Comparison of ENCODE assay signal across 14 mouse cellular contexts in the genomic region with DNA sequence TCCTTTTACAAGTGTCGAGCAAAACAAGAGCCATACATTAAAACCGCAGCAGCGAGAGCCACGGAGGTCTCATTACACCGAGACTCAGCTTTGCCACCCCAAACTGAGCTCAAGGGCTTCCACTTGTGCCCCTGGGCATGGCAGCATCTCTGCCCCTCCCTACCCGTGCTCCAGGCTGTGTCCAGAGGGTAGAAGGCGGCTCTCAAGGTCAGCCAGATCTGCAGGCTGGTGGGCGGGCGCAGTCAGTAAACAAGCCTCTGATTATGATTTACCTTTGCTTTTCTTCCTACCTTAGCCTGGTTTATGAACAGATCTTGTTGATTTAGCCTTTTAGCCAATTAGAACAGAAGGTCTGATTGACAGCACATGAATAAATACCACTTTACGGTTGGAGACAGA.
A peak's percentile ranks its signal among the peaks of the same experiment; 100 is the strongest.
DNase-seq lines count a peak whose midpoint lies in the region; ATAC-seq and TF ChIP-seq lines count a peak whose summit lies in the region.
"Had no signal": no experiment of that assay in that cellular context is flagged by ENCODE, and none has a peak within 500 bp of the region (broad histone marks: within the 10 kb centered on the region; RNA-seq: fewer than 3 reads in every experiment).

No protein-coding gene starts in this region.

- H3K4me2 ChIP-seq in midbrain, embryonic 13.5 days (replicated peaks), result no peak overlapping the region
- no peak overlapping the region for H3K4me2 ChIP-seq in midbrain, postnatal 0 days (ENCODE audit: low read depth, low read length, poor library complexity, severe bottlenecking)
- H3K4me2 ChIP-seq in stomach, embryonic 16.5 days (ENCODE audit: low read depth, low read length), result no peak overlapping the region
- H3K4me2 ChIP-seq in forebrain, embryonic 14.5 days (ENCODE audit: low read length), result no peak overlapping the region
- H3K4me2 ChIP-seq: forebrain, embryonic 15.5 days; limb, embryonic 15.5 days; midbrain, embryonic 15.5 days had no signal

- intact Hi-C loops in heart, adult 2 months (cut with DNase I), result no loop called here
- intact Hi-C loops in heart, postnatal 10 days (cut with DNase I), result no loop called here

- no peak for TF ChIP-seq EP300 in heart, adult 2 months (IDR thresholded peaks at IDR 0.05; ENCODE audit: insufficient read depth, low read depth, low read length)

- no peaks in the 10 kb centered on the region for H3K27me3 ChIP-seq in heart, adult 2 months (ENCODE audit: control insufficient read depth, insufficient read depth, low read length)
- no peaks in the 10 kb centered on the region for H3K27me3 ChIP-seq in midbrain, embryonic 13.5 days
- no peaks in the 10 kb centered on the region for H3K27me3 ChIP-seq in midbrain, postnatal 0 days (ENCODE audit: insufficient read depth, low read length)
- no peaks in the 10 kb centered on the region for H3K27me3 ChIP-seq in stomach, embryonic 16.5 days (ENCODE audit: control insufficient read depth, insufficient read depth, low read length)
- H3K27me3 ChIP-seq in forebrain, embryonic 14.5 days (replicated peaks; ENCODE audit: control insufficient read depth, insufficient read depth, low read length), result no peaks in the 10 kb centered on the region
- H3K27me3 ChIP-seq: forebrain, embryonic 15.5 days; limb, embryonic 15.5 days; midbrain, embryonic 15.5 days had no signal

- H3K9me3 ChIP-seq in midbrain, embryonic 13.5 days, result no peaks in the 10 kb centered on the region
- no peaks in the 10 kb centered on the region for H3K9me3 ChIP-seq in midbrain, postnatal 0 days (ENCODE audit: low read length)
- H3K9me3 ChIP-seq in stomach, embryonic 16.5 days (replicated peaks; ENCODE audit: control insufficient read depth, low read length), result no peaks in the 10 kb centered on the region
- H3K9me3 ChIP-seq in forebrain, embryonic 14.5 days (replicated peaks; ENCODE audit: control insufficient read depth, low read length), result no peaks in the 10 kb centered on the region
- H3K9me3 ChIP-seq: forebrain, embryonic 15.5 days; limb, embryonic 15.5 days; midbrain, embryonic 15.5 days had no signal

- H3K79me2 ChIP-seq in heart, adult 2 months (replicated peaks; ENCODE audit: control insufficient read depth, insufficient read depth, low read length), result no peaks in the 10 kb centered on the region

- no peak for TF ChIP-seq CTCF in heart, adult 2 months (IDR thresholded peaks at IDR 0.05)
- TF ChIP-seq CTCF in midbrain, postnatal 0 days (IDR thresholded peaks at IDR 0.05), result no peak

- peaks cover 4% of the 10 kb centered on the region for H3K4me1 ChIP-seq in heart, adult 2 months (ENCODE audit: control insufficient read depth, insufficient read depth, low read length)
- H3K4me1 ChIP-seq in midbrain, embryonic 13.5 days (replicated peaks), result peaks cover 61% of the 10 kb centered on the region
- H3K4me1 ChIP-seq in midbrain, postnatal 0 days (ENCODE audit: insufficient read depth, low read length), result peaks cover 13% of the 10 kb centered on the region
- H3K4me1 ChIP-seq in stomach, embryonic 16.5 days (ENCODE audit: control insufficient read depth, insufficient read depth, low read length), result peaks cover 32% of the 10 kb centered on the region
- H3K4me1 ChIP-seq in forebrain, embryonic 14.5 days (ENCODE audit: control insufficient read depth, insufficient read depth, low read length), result peaks cover 16% of the 10 kb centered on the region

- no peak overlapping the region for H3K9ac ChIP-seq in heart, adult 2 months (ENCODE audit: low read depth, low read length)
- no peak overlapping the region for H3K9ac ChIP-seq in midbrain, embryonic 13.5 days (replicated peaks)
- H3K9ac ChIP-seq in midbrain, postnatal 0 days (replicated peaks; ENCODE audit: low read length, poor library complexity, severe bottlenecking), result no peak overlapping the region
- no peak overlapping the region for H3K9ac ChIP-seq in stomach, embryonic 16.5 days (ENCODE audit: low read length)
- H3K9ac ChIP-seq in forebrain, embryonic 14.5 days (ENCODE audit: low read length), result no peak overlapping the region
- H3K9ac ChIP-seq: forebrain, embryonic 15.5 days; limb, embryonic 15.5 days; midbrain, embryonic 15.5 days had no signal

- ATAC-seq in midbrain, embryonic 13.5 days, result no peak; the same call in 1 of the 2 replicates
- no peak for ATAC-seq in midbrain, postnatal 0 days (ENCODE audit: low FRiP score)
- ATAC-seq in stomach, embryonic 16.5 days (ENCODE audit: insufficient read depth, low FRiP score), result peak; percentile 44; the same call in 1 of the 2 replicates
- ATAC-seq in forebrain, embryonic 14.5 days, result no peak
- ATAC-seq: forebrain, embryonic 15.5 days; midbrain, embryonic 15.5 days had no signal

- WGBS in heart, adult 2 months, result 80% methylated on average over 10 of the region's 10 CpGs
- 75% methylated on average over 10 of the region's 10 CpGs for WGBS in midbrain, embryonic 13.5 days
- 64% methylated on average over 10 of the region's 10 CpGs for WGBS in midbrain, postnatal 0 days
- WGBS in stomach, embryonic 16.5 days, result 44% methylated on average over 10 of the region's 10 CpGs
- 72% methylated on average over 10 of the region's 10 CpGs for WGBS in forebrain, embryonic 14.5 days

- TF ChIP-seq POLR2A in heart, adult 2 months (IDR thresholded peaks at IDR 0.05; ENCODE audit: insufficient read depth, low read depth, low read length), result no peak

- no peak overlapping the region for H3K4me3 ChIP-seq in heart, adult 2 months
- H3K4me3 ChIP-seq in midbrain, embryonic 13.5 days (replicated peaks), result no peak overlapping the region
- no peak overlapping the region for H3K4me3 ChIP-seq in midbrain, postnatal 0 days (ENCODE audit: low read depth, low read length)
- no peak overlapping the region for H3K4me3 ChIP-seq in stomach, embryonic 16.5 days (replicated peaks; ENCODE audit: low read length)
- H3K4me3 ChIP-seq in forebrain, embryonic 14.5 days (ENCODE audit: low read depth, low read length), result no peak overlapping the region
- H3K4me3 ChIP-seq: forebrain, embryonic 15.5 days; limb, embryonic 15.5 days; midbrain, embryonic 15.5 days had no signal

- H3K36me3 ChIP-seq in heart, adult 2 months (ENCODE audit: control insufficient read depth, insufficient read depth, low read length), result no peaks in the 10 kb centered on the region
- no peaks in the 10 kb centered on the region for H3K36me3 ChIP-seq in midbrain, embryonic 13.5 days
- no peaks in the 10 kb centered on the region for H3K36me3 ChIP-seq in midbrain, postnatal 0 days (ENCODE audit: insufficient read depth, low read length)
- H3K36me3 ChIP-seq in stomach, embryonic 16.5 days (ENCODE audit: control insufficient read depth, insufficient read depth, low read length), result no peaks in the 10 kb centered on the region
- no peaks in the 10 kb centered on the region for H3K36me3 ChIP-seq in forebrain, embryonic 14.5 days (ENCODE audit: control insufficient read depth, insufficient read depth, low read length)
- H3K36me3 ChIP-seq: forebrain, embryonic 15.5 days; limb, embryonic 15.5 days; midbrain, embryonic 15.5 days had no signal

- peak in 1 of 2 experiments; percentile 51 for DNase-seq in heart, adult 2 months
- no peak for DNase-seq in heart, adult 8-10 months (ENCODE audit: low spot score)
- no peak for DNase-seq in midbrain, postnatal 0 days (ENCODE audit: low spot score)
- DNase-seq in heart, postnatal 10 days, result peak; percentile 55 to 60
- DNase-seq in forebrain, embryonic 14.5 days (ENCODE audit: low spot score), result no peak
- no peak for DNase-seq in thymus, postnatal 10 days (ENCODE audit: low spot score in 2 of 2)
- DNase-seq: cerebellum, adult 9-11 months; lung, postnatal 10 days; thymus, adult 2 months had no signal

- H3K27ac ChIP-seq in heart, adult 2 months, result peak overlapping the region; percentile 75
- peak overlapping the region; percentile 66 for H3K27ac ChIP-seq in midbrain, embryonic 13.5 days
- no peak overlapping the region for H3K27ac ChIP-seq in midbrain, postnatal 0 days (ENCODE audit: low read depth, low read length)
- no peak overlapping the region for H3K27ac ChIP-seq in stomach, embryonic 16.5 days (ENCODE audit: low read length)
- H3K27ac ChIP-seq in forebrain, embryonic 14.5 days (ENCODE audit: low read depth, low read length), result no peak overlapping the region
- H3K27ac ChIP-seq: forebrain, embryonic 15.5 days; limb, embryonic 15.5 days had no signal

Comparison
In these comparisons a context has a peak if more than half of its experiments do, and no peak if none do; other contexts are left out.
1. DNase-seq: peak in heart, postnatal 10 days (2 of 2); none in heart, adult 8-10 months (single experiment), midbrain, postnatal 0 days (single experiment), forebrain, embryonic 14.5 days (single experiment) and thymus, postnatal 10 days (0 of 2).
2. H3K27ac ChIP-seq: peak in heart, adult 2 months (single experiment) and midbrain, embryonic 13.5 days (single experiment); none in midbrain, postnatal 0 days (single experiment), stomach, embryonic 16.5 days (single experiment) and forebrain, embryonic 14.5 days (single experiment).